Mouse (Mus musculus): ENCODE measurements around the gene Cic. TPM values are rescaled to one million over a fixed set of nuclear protein-coding genes. Genes with fewer than 3 reads are reported as not detected.

Cic gene
- polyA plus RNA-seq, 1 experiment from 2014 or later = 21.4 TPM

DNA sequence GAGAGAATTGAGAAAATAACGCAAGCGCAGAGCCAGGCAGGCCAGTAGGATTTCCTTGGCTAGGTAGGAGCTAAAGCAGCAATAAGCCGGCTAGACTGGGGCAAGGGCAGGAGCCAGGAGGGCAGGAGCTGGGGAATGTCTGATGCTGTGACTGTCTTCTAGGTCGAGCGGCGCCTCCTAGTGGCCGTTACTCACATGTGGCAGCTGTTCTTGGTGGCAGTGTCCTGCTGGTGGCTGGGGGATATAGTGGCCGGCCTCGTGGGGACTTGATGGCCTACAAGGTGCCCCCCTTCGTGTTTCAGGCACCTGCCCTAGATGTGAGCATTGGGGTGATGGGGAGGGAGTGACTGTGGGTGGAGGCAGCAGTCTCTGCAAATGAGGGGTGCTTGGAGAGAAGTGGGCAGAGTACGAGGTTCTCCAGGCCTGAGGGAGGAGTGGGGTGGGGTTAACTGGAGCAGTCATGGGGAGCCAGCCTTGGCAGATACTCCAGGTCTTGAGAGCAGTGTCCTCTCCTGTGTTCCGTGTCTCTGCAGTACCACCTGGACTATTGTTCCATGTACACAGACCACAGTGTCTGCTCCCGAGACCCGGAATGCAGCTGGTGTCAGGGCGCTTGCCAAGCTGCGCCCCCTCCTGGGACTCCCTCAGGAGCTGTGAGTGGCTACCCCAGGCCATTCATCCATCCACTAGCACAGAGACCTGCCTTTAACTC, 66.2 kb downstream of the Cic start:
- 41% methylated on average over 16 of the region's 16 CpGs for WGBS
- H3K4me3 ChIP-seq = 0 out of 2 replicates have a peak overlapping the region, but pooled peaks have one; percentile 16
- H3K9me3 ChIP-seq = no peaks in the 10 kb centered on the region
- H3K27ac ChIP-seq (replicated peaks) = no peak overlapping the region; the same call in 1 of the 2 replicates
- H3K4me1 ChIP-seq = 0 out of 2 replicates have a peak, but pooled peaks cover 5% of the 10 kb centered on the region
- H3K36me3 ChIP-seq (replicated peaks) = peaks cover 95% of the 10 kb centered on the region
- DNase-seq (ENCODE audit: low spot score) = peak; percentile 83
- H3K27me3 ChIP-seq (replicated peaks; ENCODE audit: low read depth, poor library complexity, severe bottlenecking) = no peaks in the 10 kb centered on the region

GRCm38 (mm10) chr7:25334472-25334871, 67.0 kb downstream of the Cic start:
- Histone ChIP-seq H3K4me1 (0 out of 2 replicates have a peak, but pooled peaks cover 5% of the 10 kb centered on the region), H3K27me3 (replicated peaks; ENCODE audit: low read depth, poor library complexity, severe bottlenecking) (no peaks in the 10 kb centered on the region), H3K36me3 (replicated peaks) (peaks cover 94% of the 10 kb centered on the region), H3K4me3 (no peak overlapping the region; the same call in 1 of the 2 replicates), H3K9me3 (no peaks in the 10 kb centered on the region), H3K27ac (replicated peaks) (no peak overlapping the region)
- 86% methylated on average over 12 of the region's 12 CpGs for WGBS
- no peak for DNase-seq (ENCODE audit: low spot score)

DNA sequence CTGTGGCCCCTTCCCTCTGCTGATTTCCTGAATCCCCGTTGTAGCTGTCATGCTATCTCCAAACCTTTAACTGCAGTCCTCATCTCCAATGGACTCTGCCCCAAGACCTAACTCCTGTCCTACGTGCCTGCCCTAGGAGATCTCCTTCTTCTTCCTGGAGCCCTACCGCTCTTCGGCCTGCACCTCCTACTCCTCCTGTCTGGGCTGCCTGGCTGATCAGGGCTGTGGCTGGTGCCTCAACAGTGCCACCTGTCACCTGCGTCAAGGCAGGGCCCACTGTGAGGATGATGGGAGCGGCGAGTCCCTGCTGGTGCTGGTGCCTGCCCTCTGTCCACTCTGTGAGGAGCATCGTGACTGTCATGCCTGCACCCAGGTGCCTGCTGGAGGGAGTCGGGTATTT, 71.8 kb downstream of the Cic start:
- Histone ChIP-seq H3K27ac (replicated peaks) (no peak overlapping the region), H3K4me1 (no peaks in the 10 kb centered on the region), H3K27me3 (replicated peaks; ENCODE audit: low read depth, poor library complexity, severe bottlenecking) (no peaks in the 10 kb centered on the region), H3K9me3 (no peaks in the 10 kb centered on the region), H3K4me3 (no peak overlapping the region), H3K36me3 (replicated peaks) (peaks cover 96% of the 10 kb centered on the region)
- no peak for DNase-seq (ENCODE audit: low spot score)
- WGBS = 91% methylated on average over 9 of the region's 9 CpGs

- Histone ChIP-seq H3K36me3 (replicated peaks) (peaks cover 95% of the 10 kb centered on the region), H3K4me1 (no peaks in the 10 kb centered on the region), H3K4me3 (no peak overlapping the region), H3K27ac (replicated peaks) (no peak overlapping the region), H3K27me3 (replicated peaks; ENCODE audit: low read depth, poor library complexity, severe bottlenecking) (no peaks in the 10 kb centered on the region), H3K9me3 (no peaks in the 10 kb centered on the region)
- no peak for DNase-seq (ENCODE audit: low spot score)
- 84% methylated on average over 20 of the region's 20 CpGs for WGBS
Observed at GRCm38 (mm10) chr7:25341000-25341784, 73.7 kb downstream of the Cic start.

Small RNAs within 50 kb of the gene (microRNA-seq; reads per million reads assigned to microRNA genes)
- gene Mir7048 = not detected

Other genes starting within 250 kb of the Cic start
- gene Grik5, start 195.4 kb upstream of the Cic start, polyA plus RNA-seq (2016; fragmentation: Nextera tagmentation; extraction: Ambion mirVana) = 4.5 and 5.1 TPM in 2 replicates
- gene Zfp574, start 195.1 kb upstream of the Cic start, polyA plus RNA-seq (2016; fragmentation: Nextera tagmentation; extraction: Ambion mirVana) = 44.4 and 45.8 TPM in 2 replicates
- 4.9 and 6.2 TPM in 2 replicates for gene Pou2f2, start 88.0 kb upstream of the Cic start, polyA plus RNA-seq (2016; fragmentation: Nextera tagmentation; extraction: Ambion mirVana)
- 11.3 and 12.0 TPM in 2 replicates for gene Dedd2, start 47.1 kb upstream of the Cic start, polyA plus RNA-seq (2016; fragmentation: Nextera tagmentation; extraction: Ambion mirVana)
- 2.7 and 3.3 TPM in 2 replicates for gene Zfp526, start 46.3 kb upstream of the Cic start, polyA plus RNA-seq (2016; fragmentation: Nextera tagmentation; extraction: Ambion mirVana)
- gene Gsk3a, start 29.9 kb upstream of the Cic start, polyA plus RNA-seq (2016; fragmentation: Nextera tagmentation; extraction: Ambion mirVana) = 10.6 and 10.7 TPM in 2 replicates
- gene Erf, start 16.9 kb upstream of the Cic start, polyA plus RNA-seq (2016; fragmentation: Nextera tagmentation; extraction: Ambion mirVana) = 10.9 and 11.5 TPM in 2 replicates
- 281 and 301 TPM in 2 replicates for gene Pafah1b3, start 30.3 kb downstream of the Cic start, polyA plus RNA-seq (2016; fragmentation: Nextera tagmentation; extraction: Ambion mirVana)
- 0.82 and 0.88 TPM in 2 replicates for gene Prr19, start 33.7 kb downstream of the Cic start, polyA plus RNA-seq (2016; fragmentation: Nextera tagmentation; extraction: Ambion mirVana)
- 0.85 and 1.0 TPM in 2 replicates for gene Tmem145, start 38.4 kb downstream of the Cic start, polyA plus RNA-seq (2016; fragmentation: Nextera tagmentation; extraction: Ambion mirVana)
- 17.6 and 17.7 TPM in 2 replicates for gene Megf8, start 49.5 kb downstream of the Cic start, polyA plus RNA-seq (2016; fragmentation: Nextera tagmentation; extraction: Ambion mirVana)
- not detected in 2 replicates for gene Cnfn, start 102.0 kb downstream of the Cic start, polyA plus RNA-seq (2016; fragmentation: Nextera tagmentation; extraction: Ambion mirVana)
- gene Lipe, start 131.0 kb downstream of the Cic start, polyA plus RNA-seq (2016; fragmentation: Nextera tagmentation; extraction: Ambion mirVana) = 7.8 and 11.6 TPM in 2 replicates
- gene Cxcl17, start 145.2 kb downstream of the Cic start, polyA plus RNA-seq (2016; fragmentation: Nextera tagmentation; extraction: Ambion mirVana) = 0.69 and 0.75 TPM in 2 replicates
- 1.5 TPM in 2 replicates for gene Ceacam1, start 209.9 kb downstream of the Cic start, polyA plus RNA-seq (2016; fragmentation: Nextera tagmentation; extraction: Ambion mirVana)

All from embryonic facial prominence, embryonic 10.5 days (tissue).